Mouse (Mus musculus) urinary bladder, postnatal 14 days (tissue): ENCODE measurements around the gene Srsf1.
A peak's percentile ranks its signal among the peaks of the same experiment; 100 is the strongest.
"Not testable (repeated sequence)": the region's sequence is repeated elsewhere in the genome, so short reads cannot be mapped to it uniquely, and the experiment has no call there.

ENCODE experiments used
- DNase-seq: peaks from one replicate; pipeline ENCODE4 v3.0.0; 2021; ENCODE audit warnings: low spot score

The Srsf1 gene

GRCm38 (mm10) chr11:88039066-88039465 lies 8.1 kb upstream of the Srsf1 start:
- DNase-seq = no peak

GRCm38 (mm10) chr11:88044314-88044713 lies 2.9 kb upstream of the Srsf1 start:
- no peak for DNase-seq

- DNase-seq = not testable (repeated sequence)
Measured at GRCm38 (mm10) chr11:88045159-88045558, 2.0 kb upstream of the Srsf1 start.

- no peak for DNase-seq
Measured at GRCm38 (mm10) chr11:88045878-88046277, 1.3 kb upstream of the Srsf1 start.

GRCm38 (mm10) chr11:88046323-88046937 lies 743 bp upstream of the Srsf1 start:
- DNase-seq = no peak

GRCm38 (mm10) chr11:88047871-88048531 lies 828 bp downstream of the Srsf1 start:
- peak; percentile 71 for DNase-seq

GRCm38 (mm10) chr11:88048961-88049670 lies 1.9 kb downstream of the Srsf1 start:
- no peak for DNase-seq

GRCm38 (mm10) chr11:88049732-88050131 lies 2.6 kb downstream of the Srsf1 start:
- no peak for DNase-seq

GRCm38 (mm10) chr11:88052638-88053037 lies 5.5 kb downstream of the Srsf1 start:
- DNase-seq = no peak

GRCm38 (mm10) chr11:88053821-88054220 lies 6.6 kb downstream of the Srsf1 start:
- peak; percentile 16 for DNase-seq

GRCm38 (mm10) chr11:88054589-88054988 lies 7.4 kb downstream of the Srsf1 start:
- DNase-seq = peak; percentile 54

- no peak for DNase-seq
Measured at GRCm38 (mm10) chr11:88055777-88056176, 8.6 kb downstream of the Srsf1 start.

- DNase-seq = no peak
Measured at GRCm38 (mm10) chr11:88057788-88058187, 10.6 kb downstream of the Srsf1 start.

GRCm38 (mm10) chr11:88059141-88059540 lies 12.0 kb downstream of the Srsf1 start:
- peak; percentile 34 for DNase-seq

GRCm38 (mm10) chr11:88061892-88062625 lies 14.9 kb downstream of the Srsf1 start:
- DNase-seq = no peak

- DNase-seq = no peak
Measured at GRCm38 (mm10) chr11:88065732-88066131, 18.6 kb downstream of the Srsf1 start.

GRCm38 (mm10) chr11:88067191-88067585 lies 20.0 kb downstream of the Srsf1 start:
- DNase-seq = no peak

- DNase-seq = peak; percentile 77
Measured at GRCm38 (mm10) chr11:88067586-88068410, 20.6 kb downstream of the Srsf1 start, which contains the start of gene Vezf1. Gene Vezf1, plus strand, starts transcription at chr11:88068279.

GRCm38 (mm10) chr11:88068411-88069245 lies 21.5 kb downstream of the Srsf1 start:
- peak; percentile 72 for DNase-seq

GRCm38 (mm10) chr11:88069246-88069570 lies 22.0 kb downstream of the Srsf1 start:
- no peak for DNase-seq

- DNase-seq = no peak
Measured at GRCm38 (mm10) chr11:88070392-88070791, 23.2 kb downstream of the Srsf1 start.
